Mouse (Mus musculus) layer of hippocampus, adult 6 months (tissue): ENCODE data around the gene Dzip3. TPM values are rescaled to one million over a fixed set of nuclear protein-coding genes. Genes with fewer than 3 reads are reported as not detected.

ENCODE experiments used
- long read RNA-seq, 2 experiments: library from polyadenylated mRNA; unstranded; transcript quantifications; one replicate each; pipeline ENCODE4 v2.0.0; 2019 to 2020
- polyA plus RNA-seq: library from polyadenylated mRNA; unstranded; fragments of <200 nt; fragmentation: Nextera tagmentation; gene quantifications from 2 replicates; pipeline ENCODE4 v1.2.3, GENCODE M21; 2021

Gene Dzip3
- 17.1 and 19.5 TPM in 2 replicates for polyA plus RNA-seq
- long read RNA-seq, experiment 1, partial matches to known transcripts: 58 of 80 reads
- long read RNA-seq, experiment 1, other reads (novel, unspliced or antisense): 20 of 80 reads
- long read RNA-seq, experiment 2, full-length matches to known transcripts: 5 of 106 reads
- long read RNA-seq, experiment 2, partial matches to known transcripts: 76 of 106 reads
- long read RNA-seq, experiment 2, other reads (novel, unspliced or antisense): 25 of 106 reads

DNA sequence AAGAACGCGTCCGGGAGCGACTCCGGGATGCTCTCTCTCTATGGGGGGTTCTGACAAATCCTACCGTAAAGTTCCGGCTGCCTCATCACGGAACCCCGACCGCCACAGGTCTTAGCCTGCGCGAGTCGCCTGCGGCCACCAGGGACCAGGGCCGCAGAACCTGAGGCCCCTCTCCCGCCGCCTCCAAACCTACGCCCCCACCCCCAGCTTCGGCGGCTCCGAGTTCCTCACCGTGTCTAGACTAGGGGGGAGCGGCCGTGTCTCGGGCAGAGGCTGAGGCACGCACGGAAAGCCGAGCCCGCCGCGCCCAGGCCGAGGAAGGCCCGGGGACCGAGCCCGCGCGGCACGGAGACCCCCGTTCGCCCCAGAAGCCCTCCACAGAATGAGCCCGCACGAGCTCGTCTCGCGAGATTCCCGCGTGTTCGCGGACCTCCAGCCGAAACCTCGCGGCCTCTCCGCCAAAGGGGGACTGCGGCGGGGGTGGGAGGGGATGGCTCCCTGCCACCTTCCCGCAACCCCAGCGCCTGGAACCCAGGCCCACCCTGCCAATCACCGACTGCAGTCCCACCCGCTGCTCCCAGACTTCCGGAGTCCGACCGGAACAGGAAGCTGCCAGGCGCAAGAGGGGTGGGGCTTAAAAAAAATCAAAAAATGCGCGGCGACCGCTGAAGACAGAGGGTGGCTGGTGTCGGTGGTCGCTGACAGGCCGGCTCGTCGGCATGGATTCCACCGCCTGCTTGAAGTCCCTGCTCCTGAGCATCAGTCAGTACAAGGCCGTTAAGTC, at the start of gene Dzip3, which contains the start of gene Cip2a:
Gene Dzip3 (minus strand): TSS at position 607 of the 784 bp plus-strand sequence.
Gene Cip2a (plus strand): TSS at position 627 of the 784 bp plus-strand sequence.

Other genes with a start within 250 kb of the Dzip3 start
- gene Trat1, start 222.1 kb downstream of the Dzip3 start, polyA plus RNA-seq: not detected in 2 replicates
- not detected in 2 replicates for gene Retnlb, start 177.3 kb downstream of the Dzip3 start, polyA plus RNA-seq
- gene Retnla, start 151.6 kb downstream of the Dzip3 start, polyA plus RNA-seq: not detected in 2 replicates
- not detected in 2 replicates for gene Retnlg, start 121.5 kb downstream of the Dzip3 start, polyA plus RNA-seq
- gene Cip2a, start within 50 bp of the Dzip3 start, polyA plus RNA-seq: 0.63 TPM in 2 replicates
- gene Myh15, start 63.3 kb upstream of the Dzip3 start, polyA plus RNA-seq: 0.56 and 0.64 TPM in 2 replicates